Mouse (Mus musculus) MEL (cell line): ENCODE measurements around the gene Cyb5d2. TPM values are rescaled to one million over a fixed set of nuclear protein-coding genes. Genes with fewer than 3 reads are reported as not detected.

ENCODE experiments used
- DNase-seq: peaks from one replicate; pipeline ENCODE4 v3.0.0; 2011; ENCODE audit warnings: low read depth, low spot score
- H3K27ac ChIP-seq: 2 replicates; pipeline ENCODE4 v1.5.1; 2012; ENCODE audit warnings: low read depth, mild to moderate bottlenecking, control low read depth, low read length, moderate library complexity; ENCODE audit not compliant: control insufficient read depth
- H3K27me3 ChIP-seq, 2 experiments: fragments of 150-350 bp in 1 of 2; sonication (generic) in 1 of 2; 2 replicates each; pipeline ENCODE4 v1.6.1; 2012; ENCODE audit warnings: low read length in 2 of 2, mild to moderate bottlenecking in 2 of 2, improper control_type of control experiment in 1 of 2, moderate library complexity in 1 of 2; ENCODE audit not compliant: insufficient read depth in 2 of 2, control insufficient read depth in 1 of 2
- H3K36me3 ChIP-seq, 2 experiments: 2 replicates each; pipeline ENCODE4 v1.6.1; 2012 to 2014; ENCODE audit warnings: low read length in 2 of 2, improper control_type of control experiment in 1 of 2, inconsistent platforms in 1 of 2, mild to moderate bottlenecking in 1 of 2; ENCODE audit not compliant: insufficient read depth in 2 of 2, control insufficient read depth in 1 of 2
- H3K4me1 ChIP-seq, 2 experiments: fragments of 150-350 bp in 1 of 2; sonication (generic) in 1 of 2; 2 replicates each; pipeline ENCODE4 v1.6.1; 2012; ENCODE audit warnings: low read length in 2 of 2, improper control_type of control experiment in 1 of 2, mild to moderate bottlenecking in 1 of 2; ENCODE audit not compliant: insufficient read depth in 2 of 2, control insufficient read depth in 1 of 2
- H3K4me3 ChIP-seq, 2 experiments: fragments of 150-350 bp in 1 of 2; sonication (generic) in 1 of 2; 2 replicates each; pipeline ENCODE4 v1.5.1; 2012; ENCODE audit warnings: low read depth in 2 of 2, low read length in 2 of 2, mild to moderate bottlenecking in 2 of 2, moderate library complexity in 2 of 2, control low read depth in 1 of 2, improper control_type of control experiment in 1 of 2; ENCODE audit not compliant: control insufficient read depth in 1 of 2, insufficient read depth in 1 of 2
- H3K79me2 ChIP-seq: 2 replicates; pipeline ENCODE4 v1.6.1; 2012; ENCODE audit warnings: mild to moderate bottlenecking, low read length, moderate library complexity; ENCODE audit not compliant: control insufficient read depth, poor library complexity, insufficient read depth
- H3K9ac ChIP-seq: 2 replicates; pipeline ENCODE4 v1.6.1; 2012; ENCODE audit warnings: low read depth, mild to moderate bottlenecking, control low read depth, low read length, moderate library complexity; ENCODE audit not compliant: control insufficient read depth, poor library complexity, severe bottlenecking
- H3K9me3 ChIP-seq: fragments of 150-350 bp; sonication (generic); replicated peaks from 2 replicates; pipeline ENCODE4 v1.6.1; 2012; ENCODE audit warnings: mild to moderate bottlenecking, low read length, improper control_type of control experiment, moderate library complexity; ENCODE audit not compliant: insufficient read depth
- CHD2 ChIP-seq: IDR thresholded peaks from 2 replicates; pipeline ENCODE4 v1.6.1; 2011; ENCODE audit warnings: low read length, improper control_type of control experiment
- CTCF ChIP-seq, 3 experiments: IDR thresholded peaks in 2 of 3; conservative IDR thresholded peaks in 1 of 3; 2 replicates each; pipeline ENCODE4 v1.5.1; 2011 to 2012; ENCODE audit warnings: low read length in 3 of 3, low read depth in 2 of 3, mild to moderate bottlenecking in 2 of 3, improper control_type of control experiment in 1 of 3, inconsistent platforms in 1 of 3, mixed read lengths in 1 of 3, moderate library complexity in 1 of 3; ENCODE audit not compliant: control insufficient read depth in 1 of 3, insufficient read depth in 1 of 3, poor library complexity in 1 of 3, severe bottlenecking in 1 of 3
- ELF1 ChIP-seq: IDR thresholded peaks from 2 replicates; pipeline ENCODE4 v1.6.1; 2014; ENCODE audit warnings: low read depth, mild to moderate bottlenecking, inconsistent platforms, low read length, improper control_type of control experiment, moderate library complexity
- EP300 ChIP-seq, 2 experiments: IDR thresholded peaks; 2 replicates each; pipeline ENCODE4 v1.6.1; 2011; ENCODE audit warnings: improper control_type of control experiment in 2 of 2, low read length in 2 of 2, low read depth in 1 of 2, mild to moderate bottlenecking in 1 of 2
- ETS1 ChIP-seq: IDR thresholded peaks from 2 replicates; pipeline ENCODE4 v1.6.1; 2012; ENCODE audit warnings: low read depth, mild to moderate bottlenecking, inconsistent platforms, low read length, improper control_type of control experiment, moderate library complexity
- GABPA ChIP-seq: IDR thresholded peaks from 2 replicates; pipeline ENCODE4 v1.6.1; 2012; ENCODE audit warnings: low read depth, mild to moderate bottlenecking, inconsistent platforms, low read length, improper control_type of control experiment, moderate library complexity
- JUND ChIP-seq: IDR thresholded peaks from 2 replicates; pipeline ENCODE4 v1.6.1; 2011; ENCODE audit warnings: low read depth, mild to moderate bottlenecking, improper control_type of control experiment, low read length
- KAT2A ChIP-seq: conservative IDR thresholded peaks from 2 replicates; pipeline ENCODE4 v1.6.1; 2012; ENCODE audit warnings: low read depth, low read length, improper control_type of control experiment, inconsistent platforms
- MAZ ChIP-seq: IDR thresholded peaks from 2 replicates; pipeline ENCODE4 v1.6.1; 2012; ENCODE audit warnings: low read depth, mild to moderate bottlenecking, inconsistent platforms, low read length, improper control_type of control experiment
- NELFE ChIP-seq: IDR thresholded peaks from 2 replicates; pipeline ENCODE4 v1.6.1; 2011; ENCODE audit warnings: low read depth, low read length, improper control_type of control experiment
- POLR2AphosphoS2 ChIP-seq: IDR thresholded peaks from 2 replicates; pipeline ENCODE4 v1.6.1; 2011; ENCODE audit warnings: low read length, improper control_type of control experiment
- POLR2AphosphoS5 ChIP-seq: IDR thresholded peaks from 2 replicates; pipeline ENCODE4 v1.6.1; 2012; ENCODE audit warnings: low read depth, borderline replicate concordance, mild to moderate bottlenecking, inconsistent platforms, low read length, moderate library complexity, mixed read lengths
- RAD21 ChIP-seq: IDR thresholded peaks from 2 replicates; pipeline ENCODE4 v1.6.1; 2011; ENCODE audit warnings: mild to moderate bottlenecking, low read depth, low read length, improper control_type of control experiment
- SMC3 ChIP-seq: IDR thresholded peaks from 2 replicates; pipeline ENCODE4 v1.6.1; 2011; ENCODE audit warnings: low read depth, low read length, improper control_type of control experiment
- TAL1 ChIP-seq: IDR thresholded peaks from 2 replicates; pipeline ENCODE4 v1.6.1; 2012; ENCODE audit warnings: mild to moderate bottlenecking, inconsistent platforms, low read length, moderate library complexity, mixed read lengths
- UBTF ChIP-seq: IDR thresholded peaks from 2 replicates; pipeline ENCODE4 v1.6.1; 2012; ENCODE audit warnings: low read depth, mild to moderate bottlenecking, inconsistent platforms, low read length, improper control_type of control experiment, moderate library complexity, borderline replicate concordance; ENCODE audit not compliant: insufficient read depth
- USF2 ChIP-seq, 2 experiments: IDR thresholded peaks; 2 replicates each; pipeline ENCODE4 v1.6.1; 2011 to 2012; ENCODE audit warnings: improper control_type of control experiment in 2 of 2, low read length in 2 of 2, borderline replicate concordance in 1 of 2, inconsistent platforms in 1 of 2, low read depth in 1 of 2, mild to moderate bottlenecking in 1 of 2; ENCODE audit not compliant: insufficient read depth in 1 of 2
- ZC3H11A ChIP-seq: IDR thresholded peaks from 2 replicates; pipeline ENCODE4 v1.6.1; 2012; ENCODE audit warnings: low read depth, mild to moderate bottlenecking, inconsistent platforms, low read length, improper control_type of control experiment
- ZMIZ1 ChIP-seq: IDR thresholded peaks from 2 replicates; pipeline ENCODE4 v1.6.1; 2012; ENCODE audit warnings: low read depth, mild to moderate bottlenecking, inconsistent platforms, low read length, improper control_type of control experiment, moderate library complexity
- ZNF384 ChIP-seq: IDR thresholded peaks from 2 replicates; pipeline ENCODE4 v1.6.1; 2012; ENCODE audit warnings: low read depth, mild to moderate bottlenecking, inconsistent platforms, low read length, improper control_type of control experiment
- polyA plus RNA-seq, 2 experiments: library from polyadenylated mRNA; stranded (reverse) in 1 of 2; unstranded in 1 of 2; fragments of >175 nt in 1 of 2; fragments of >200 nt in 1 of 2; gene quantifications; 2 replicates each; pipeline versions ENCODE4 v1.2.1 to v1.2.4; 2012; ENCODE audit warnings: low replicate concordance in 2 of 2, low read depth in 1 of 2; ENCODE audit not compliant: insufficient read length in 2 of 2, insufficient read depth in 1 of 2, missing spikeins in 1 of 2
- total RNA-seq: library from RNA; depleted of rRNA; stranded (reverse); fragments of 300-350 nt; gene quantifications from 2 replicates; pipeline ENCODE4 v1.2.3, GENCODE M21; 2012

Gene Cyb5d2
- total and polyA plus RNA-seq, 3 experiments: 4.6 to 7.2 TPM; not detected in 1

DNA sequence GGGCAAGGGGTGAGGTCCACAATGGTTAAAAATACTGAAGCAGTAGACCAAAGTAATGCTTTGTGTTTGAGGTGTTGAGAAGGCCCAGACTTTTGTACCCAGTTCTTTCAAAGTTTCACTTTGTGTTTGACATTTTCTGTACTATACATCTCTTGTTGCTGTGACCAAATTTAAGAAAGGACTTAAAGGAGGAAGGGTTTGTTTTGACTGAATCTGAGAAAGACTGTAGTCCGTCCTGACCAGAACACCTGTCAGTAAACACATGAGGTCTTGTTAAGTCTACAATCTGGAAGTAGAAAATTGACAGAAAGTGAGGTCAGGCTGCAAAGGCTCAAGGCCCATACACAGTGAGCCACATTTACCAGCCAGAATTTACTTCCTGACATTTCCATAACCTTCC, 20.9 kb upstream of the Cyb5d2 start:
- H3K4me1 ChIP-seq: no peaks in the 10 kb centered on the region
- no peaks in the 10 kb centered on the region for H3K27me3 ChIP-seq
- no peak for TF ChIP-seq UBTF
- TF ChIP-seq NELFE: no peak
- TF ChIP-seq ZNF384: no peak
- no peak for TF ChIP-seq KAT2A
- no peak for TF ChIP-seq JUND
- no peak for TF ChIP-seq EP300 (IDR thresholded peaks at IDR 0.05; ENCODE audit: low read depth in 1 of 2, low read length in 2 of 2)
- TF ChIP-seq USF2 (IDR thresholded peaks at IDR 0.05; ENCODE audit: borderline replicate concordance in 1 of 2, insufficient read depth in 1 of 2, low read depth in 1 of 2, low read length in 2 of 2): no peak

DNA sequence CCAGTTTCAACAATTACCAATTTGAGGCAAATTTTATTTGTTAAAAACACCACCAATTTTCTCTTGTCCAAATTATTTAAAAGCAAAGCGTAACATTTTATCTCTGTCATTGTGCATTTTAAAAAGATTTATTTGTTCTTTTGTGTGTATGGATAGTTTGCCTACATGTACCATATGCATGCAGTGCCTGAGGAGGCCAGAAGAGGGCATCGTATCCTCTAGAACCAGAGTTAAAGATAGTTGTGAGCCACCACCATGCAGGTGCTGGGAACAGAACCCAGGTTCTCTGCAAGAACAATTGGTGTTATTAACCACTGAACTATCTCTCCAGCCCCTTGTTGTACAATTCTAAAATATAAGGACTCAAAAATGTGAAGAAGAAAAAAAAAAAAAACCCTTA, 18.2 kb upstream of the Cyb5d2 start:
- no peak overlapping the region for H3K9ac ChIP-seq
- H3K4me3 ChIP-seq: no peak overlapping the region
- TF ChIP-seq RAD21: peak; percentile 22
- no peak for TF ChIP-seq GABPA
- peak; percentile 16; the same call in 1 of the 2 replicates for TF ChIP-seq ZC3H11A
- peak; percentile 19 to 47 (median 41); a peak in 5 of 6 replicates for TF ChIP-seq CTCF (IDR thresholded peaks at IDR 0.05 in 2 of 3, conservative IDR thresholded peaks at IDR 0.05 in 1 of 3; ENCODE audit: control insufficient read depth in 1 of 3, insufficient read depth in 1 of 3, low read depth in 2 of 3, low read length in 3 of 3, poor library complexity in 1 of 3, severe bottlenecking in 1 of 3)
- TF ChIP-seq SMC3: peak; percentile 38
- H3K4me1 ChIP-seq: no peaks in the 10 kb centered on the region
- DNase-seq: peak; percentile 57
- no peaks in the 10 kb centered on the region for H3K27me3 ChIP-seq
- H3K36me3 ChIP-seq: peaks cover 0 to 9% of the 10 kb centered on the region in 2 experiments; a peak in 2 of 4 replicates
- no peak overlapping the region for H3K27ac ChIP-seq
- H3K79me2 ChIP-seq: peaks cover 8% of the 10 kb centered on the region; the same call in 1 of the 2 replicates
- H3K9me3 ChIP-seq: no peaks in the 10 kb centered on the region

More for the DNA sequence above, 20.9 kb upstream of the Cyb5d2 start:
- Histone ChIP-seq H3K9me3 (no peaks in the 10 kb centered on the region), H3K36me3 (peaks cover 0 to 27% of the 10 kb centered on the region in 2 experiments; a peak in 2 of 4 replicates), H3K4me3 (no peak overlapping the region), H3K27ac (no peak overlapping the region), H3K9ac (no peak overlapping the region), H3K79me2 (no peaks in the 10 kb centered on the region; the same call in 1 of the 2 replicates)
- DNase-seq: no peak

DNA sequence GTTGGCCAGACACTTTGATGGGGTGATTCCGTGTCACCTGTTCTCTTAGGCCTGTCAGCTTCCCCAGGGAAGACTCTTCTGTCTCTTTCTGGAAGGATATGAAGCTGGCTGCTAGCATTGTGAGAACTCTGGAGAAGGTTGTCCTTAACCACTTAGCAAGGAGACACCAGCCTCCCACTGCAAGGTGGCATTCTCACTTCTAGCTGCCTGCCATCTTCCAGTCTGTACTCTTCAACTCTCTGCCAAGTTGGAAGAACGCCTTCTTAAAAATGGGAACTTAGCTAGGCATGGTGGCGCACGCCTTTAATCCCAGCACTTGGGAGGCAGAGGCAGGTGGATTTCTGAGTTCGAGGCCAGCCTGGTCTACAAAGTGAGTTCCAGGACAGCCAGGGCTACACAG, 17.7 kb upstream of the Cyb5d2 start:
- Histone ChIP-seq H3K79me2 (peaks cover 8% of the 10 kb centered on the region; the same call in 1 of the 2 replicates), H3K27me3 (no peaks in the 10 kb centered on the region), H3K4me1 (no peaks in the 10 kb centered on the region), H3K36me3 (peaks cover 0 to 6% of the 10 kb centered on the region in 2 experiments; a peak in 1 of 4 replicates), H3K9me3 (no peaks in the 10 kb centered on the region), H3K4me3 (no peak overlapping the region), H3K9ac (no peak overlapping the region), H3K27ac (no peak overlapping the region)
- TF ChIP-seq ZMIZ1: no peak
- TF ChIP-seq MAZ: no peak
- no peak for TF ChIP-seq ELF1
- TF ChIP-seq TAL1: no peak
- no peak for TF ChIP-seq ETS1
- TF ChIP-seq ZNF384: no peak
- no peak for TF ChIP-seq POLR2AphosphoS5
- TF ChIP-seq NELFE: no peak
- TF ChIP-seq POLR2AphosphoS2: no peak
- TF ChIP-seq CHD2: no peak
- no peak for TF ChIP-seq RAD21
- no peak for DNase-seq
